Mouse (Mus musculus): ENCODE results near the gene Bfsp2.

The Bfsp2 gene

DNA sequence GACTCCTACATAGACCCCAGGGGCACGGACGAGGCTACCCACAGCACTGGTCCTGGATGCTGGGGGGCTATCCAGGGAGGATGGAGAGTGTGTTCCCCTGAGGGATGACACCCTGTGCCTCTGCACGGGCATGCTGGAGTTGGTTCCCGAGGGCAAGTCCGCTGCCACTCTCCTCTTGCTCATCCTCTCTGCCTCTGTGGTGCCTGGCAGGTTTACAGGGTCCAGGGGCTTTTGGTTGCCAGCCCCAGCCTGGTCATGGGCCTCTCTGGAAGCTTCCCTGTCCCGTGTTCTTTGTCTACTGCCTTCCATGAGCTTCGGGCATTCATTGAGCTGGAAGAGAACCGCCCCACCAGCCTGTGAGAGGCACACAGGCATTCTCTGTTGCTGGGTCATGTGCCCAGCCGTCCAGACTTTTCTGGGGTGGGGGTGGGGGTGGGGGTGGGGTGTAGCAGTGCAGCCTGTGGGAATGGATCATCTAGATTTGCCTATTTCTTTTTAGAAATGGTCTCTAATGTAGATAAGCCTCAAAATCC, at the start of gene Bfsp2:
Bfsp2 (minus strand) TSS at position 377 of the 533 bp plus-strand sequence.
- no peak for DNase-seq (ENCODE audit: low read depth, low spot score)
- Histone ChIP-seq H3K36me3 (ENCODE audit: control insufficient read depth, insufficient read depth, low read length, poor library complexity, severe bottlenecking) (no peaks in the 10 kb centered on the region), H3K27me3 (ENCODE audit: control insufficient read depth, insufficient read depth, low read length, poor library complexity, severe bottlenecking) (no peaks in the 10 kb centered on the region; the same call in 1 of the 2 replicates)

DNA sequence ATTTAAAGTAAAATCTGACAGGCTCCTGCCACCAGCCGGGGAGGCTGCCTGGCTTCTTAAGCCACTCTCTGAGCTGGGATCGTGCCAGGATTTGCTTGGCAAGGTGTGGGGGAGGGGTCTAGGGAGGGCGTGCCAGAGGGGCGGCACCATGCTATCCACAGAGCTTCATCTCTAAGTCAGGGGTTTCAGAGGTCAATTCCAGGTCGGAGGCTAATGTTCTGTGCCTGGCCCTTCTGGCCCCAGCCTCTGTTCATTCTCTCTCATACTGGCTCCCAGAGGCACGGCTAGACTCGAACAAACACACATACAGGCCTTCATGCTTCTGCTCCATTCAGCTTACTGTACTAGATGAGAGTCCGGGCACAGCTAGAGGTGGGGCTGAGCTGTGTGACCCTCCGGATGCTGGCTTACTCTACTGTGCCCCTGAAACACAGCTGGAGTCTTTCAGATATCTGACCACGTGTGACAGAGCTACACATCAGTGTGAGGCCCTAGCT, 44.9 kb upstream of the Bfsp2 start:
- Histone ChIP-seq H3K36me3 (ENCODE audit: control insufficient read depth, insufficient read depth, low read length, poor library complexity, severe bottlenecking) (no peaks in the 10 kb centered on the region), H3K27me3 (ENCODE audit: control insufficient read depth, insufficient read depth, low read length, poor library complexity, severe bottlenecking) (no peaks in the 10 kb centered on the region)
- no peak for DNase-seq (ENCODE audit: low read depth, low spot score)

DNA sequence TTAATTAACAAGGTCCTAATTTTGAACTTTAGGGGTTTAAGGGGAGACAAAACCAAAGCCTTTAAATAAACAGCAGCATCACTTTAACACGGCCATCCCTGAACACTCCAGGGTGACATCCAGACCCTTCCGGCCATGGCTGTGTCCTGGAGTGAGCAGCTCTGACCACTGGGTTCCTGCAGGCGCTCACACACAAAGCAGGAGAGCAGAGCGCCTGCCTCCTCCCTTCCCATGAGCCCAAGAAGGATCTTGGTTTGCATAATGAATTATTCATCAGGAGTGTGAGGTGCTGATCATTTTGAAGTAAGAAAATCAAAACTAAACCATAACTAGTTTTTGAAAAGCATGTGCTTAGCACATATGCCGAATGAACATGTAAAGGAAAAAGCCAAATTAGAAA, 44.4 kb upstream of the Bfsp2 start:
- no peaks in the 10 kb centered on the region for H3K36me3 ChIP-seq (ENCODE audit: control insufficient read depth, insufficient read depth, low read length, poor library complexity, severe bottlenecking)
- no peaks in the 10 kb centered on the region for H3K27me3 ChIP-seq (ENCODE audit: control insufficient read depth, insufficient read depth, low read length, poor library complexity, severe bottlenecking)
- no peak for DNase-seq (ENCODE audit: low read depth, low spot score)

DNA sequence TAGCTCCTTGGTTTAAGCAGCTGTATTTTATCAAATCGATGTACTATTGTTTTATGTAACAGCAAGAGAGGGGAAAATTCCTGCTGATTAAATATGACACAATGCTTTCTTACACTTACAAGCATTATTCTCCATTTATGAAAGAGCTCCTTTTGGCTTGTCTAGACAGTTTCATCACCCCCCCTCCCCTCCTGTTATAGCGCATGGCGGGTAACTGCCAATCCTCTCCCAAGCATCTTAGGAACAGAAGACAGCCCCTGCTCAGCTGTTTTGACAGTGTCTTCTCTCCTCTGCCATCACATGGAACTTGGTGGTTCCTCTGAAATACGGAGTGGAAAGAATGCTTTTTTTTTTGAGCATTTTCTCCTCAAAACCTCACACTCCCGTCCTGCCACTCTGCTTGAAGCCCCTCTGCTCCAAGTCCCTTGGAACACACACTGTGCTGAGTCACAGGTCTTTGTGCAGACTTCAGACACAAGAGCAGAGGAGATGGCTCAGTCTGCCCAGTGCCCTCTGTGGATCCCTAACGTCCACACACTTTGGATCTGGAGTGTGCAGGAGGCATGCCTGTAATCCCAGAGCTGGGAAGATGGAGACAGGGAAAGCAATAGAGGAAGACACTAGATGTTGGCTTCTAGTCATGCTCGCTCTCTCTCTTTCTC, 43.7 kb upstream of the Bfsp2 start:
- no peaks in the 10 kb centered on the region for H3K36me3 ChIP-seq (ENCODE audit: control insufficient read depth, insufficient read depth, low read length, poor library complexity, severe bottlenecking)
- no peak for DNase-seq (ENCODE audit: low read depth, low spot score)
- H3K27me3 ChIP-seq (ENCODE audit: control insufficient read depth, insufficient read depth, low read length, poor library complexity, severe bottlenecking): no peaks in the 10 kb centered on the region

DNA sequence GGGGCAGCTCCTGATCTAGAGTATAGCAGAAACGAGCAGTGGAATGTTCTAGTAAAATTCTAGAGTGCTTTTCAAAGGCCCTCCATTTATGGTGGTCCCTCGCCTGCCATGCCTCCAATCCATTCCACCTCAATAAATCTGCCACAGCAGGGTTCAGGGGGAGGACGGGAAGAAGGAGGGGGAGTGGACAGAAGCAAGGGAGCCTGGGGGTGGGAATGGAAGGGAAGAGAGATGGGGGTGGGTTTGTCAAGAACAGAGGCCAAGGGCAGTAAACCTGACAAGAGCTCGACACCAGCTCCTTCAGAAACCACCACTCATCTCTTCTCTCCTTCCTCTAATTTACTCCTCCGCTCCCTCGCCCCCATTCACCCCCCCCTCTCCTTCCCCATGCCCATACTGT, 42.8 kb upstream of the Bfsp2 start:
- DNase-seq (ENCODE audit: low read depth, low spot score): no peak
- Histone ChIP-seq H3K36me3 (ENCODE audit: control insufficient read depth, insufficient read depth, low read length, poor library complexity, severe bottlenecking) (no peaks in the 10 kb centered on the region), H3K27me3 (ENCODE audit: control insufficient read depth, insufficient read depth, low read length, poor library complexity, severe bottlenecking) (no peaks in the 10 kb centered on the region)

DNA sequence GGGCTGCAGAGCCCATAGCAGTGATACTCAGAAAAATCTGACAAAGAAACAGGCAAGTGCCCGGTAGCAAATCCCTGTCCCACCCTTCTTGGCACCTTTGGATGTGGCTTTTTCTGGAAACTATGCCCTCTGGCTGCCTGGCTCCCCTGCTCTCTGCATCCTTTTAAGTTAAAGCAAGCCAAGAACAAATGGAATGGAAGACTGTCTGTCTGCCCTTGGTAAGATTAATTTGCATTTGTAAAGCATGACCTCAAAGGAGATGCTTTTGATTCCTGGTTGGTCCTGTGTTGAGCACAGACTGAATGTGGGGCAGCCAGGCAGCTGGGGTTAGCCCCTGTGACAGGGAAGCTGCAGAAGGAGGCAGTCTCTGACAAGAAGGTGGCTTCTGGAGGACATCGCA, 33.7 kb upstream of the Bfsp2 start:
- DNase-seq (ENCODE audit: low read depth, low spot score): no peak
- Histone ChIP-seq H3K36me3 (ENCODE audit: control insufficient read depth, insufficient read depth, low read length, poor library complexity, severe bottlenecking) (no peaks in the 10 kb centered on the region), H3K27me3 (ENCODE audit: control insufficient read depth, insufficient read depth, low read length, poor library complexity, severe bottlenecking) (no peaks in the 10 kb centered on the region)

DNA sequence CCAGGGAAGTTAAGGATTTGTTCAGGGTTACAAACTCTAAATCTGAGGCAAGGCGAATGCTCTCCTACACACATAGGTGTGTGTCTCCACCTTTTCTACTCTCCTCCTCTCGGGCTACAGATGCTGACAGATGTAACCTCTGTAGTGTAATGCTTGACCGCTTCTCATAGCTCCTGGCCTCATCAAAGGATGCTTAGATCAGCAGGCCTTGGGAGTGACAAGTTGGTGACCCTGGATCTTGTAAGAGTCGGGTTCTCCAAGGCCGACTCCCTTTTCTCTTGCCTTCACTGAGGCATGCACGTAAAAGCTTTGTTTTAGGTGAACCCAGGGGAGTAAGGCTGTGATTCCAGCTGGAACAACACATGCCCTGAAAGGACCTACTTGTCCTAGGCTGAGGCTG, 32.0 kb upstream of the Bfsp2 start:
- Histone ChIP-seq H3K27me3 (ENCODE audit: control insufficient read depth, insufficient read depth, low read length, poor library complexity, severe bottlenecking) (no peaks in the 10 kb centered on the region), H3K36me3 (ENCODE audit: control insufficient read depth, insufficient read depth, low read length, poor library complexity, severe bottlenecking) (no peaks in the 10 kb centered on the region)
- no peak for DNase-seq (ENCODE audit: low read depth, low spot score)

DNA sequence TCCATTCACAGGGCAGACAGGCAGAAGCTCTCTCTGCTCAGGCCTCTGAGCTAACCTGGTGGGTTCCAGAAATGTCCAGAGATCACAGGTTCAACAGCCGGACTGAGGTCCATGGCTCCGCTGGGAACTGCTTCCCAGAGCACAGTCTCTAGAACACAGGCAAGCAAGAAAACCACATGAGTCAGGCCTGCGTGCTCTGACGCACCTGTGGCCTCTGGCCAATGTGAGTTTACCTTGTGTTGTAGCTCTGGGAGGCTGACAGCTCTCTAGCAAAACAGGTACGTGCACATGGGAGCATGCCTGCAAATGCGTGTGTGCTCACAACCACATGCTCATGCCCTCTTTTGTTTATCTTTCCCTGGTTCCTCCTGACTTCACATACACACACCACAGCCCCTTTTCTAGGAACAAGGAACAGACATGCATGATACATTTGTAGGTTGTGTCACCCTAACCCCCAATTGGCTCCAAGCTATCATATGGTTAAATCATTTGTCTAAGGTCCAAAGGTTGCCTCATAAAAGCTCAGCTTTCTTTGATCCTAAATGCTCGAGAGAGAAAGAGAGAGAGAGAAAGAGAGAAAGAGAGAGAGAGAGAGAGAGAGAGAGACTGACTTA, 26.9 kb upstream of the Bfsp2 start:
- no peaks in the 10 kb centered on the region for H3K36me3 ChIP-seq (ENCODE audit: control insufficient read depth, insufficient read depth, low read length, poor library complexity, severe bottlenecking)
- DNase-seq (ENCODE audit: low read depth, low spot score): no peak
- no peaks in the 10 kb centered on the region for H3K27me3 ChIP-seq (ENCODE audit: control insufficient read depth, insufficient read depth, low read length, poor library complexity, severe bottlenecking)

DNA sequence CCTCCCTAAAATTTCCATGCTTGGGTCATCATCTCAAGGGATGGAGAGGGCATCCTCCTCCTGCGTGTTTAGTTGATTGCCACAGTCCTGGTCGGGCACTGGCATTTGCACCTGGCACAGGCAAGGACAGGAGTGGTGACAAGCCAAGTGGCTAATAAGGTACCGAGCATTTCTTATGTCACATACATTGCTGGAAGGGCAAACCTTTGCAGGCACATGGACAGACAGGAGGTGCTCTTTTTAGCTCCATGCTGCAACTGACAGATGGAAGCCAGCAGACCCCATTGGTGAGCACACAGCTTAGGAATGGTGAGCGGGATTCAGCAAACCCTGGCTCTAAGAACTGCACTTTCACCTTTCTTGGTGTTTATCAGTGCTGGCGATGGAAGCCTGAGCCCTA, 24.8 kb upstream of the Bfsp2 start:
- no peaks in the 10 kb centered on the region for H3K27me3 ChIP-seq (ENCODE audit: control insufficient read depth, insufficient read depth, low read length, poor library complexity, severe bottlenecking)
- no peaks in the 10 kb centered on the region for H3K36me3 ChIP-seq (ENCODE audit: control insufficient read depth, insufficient read depth, low read length, poor library complexity, severe bottlenecking)
- no peak for DNase-seq (ENCODE audit: low read depth, low spot score)

DNA sequence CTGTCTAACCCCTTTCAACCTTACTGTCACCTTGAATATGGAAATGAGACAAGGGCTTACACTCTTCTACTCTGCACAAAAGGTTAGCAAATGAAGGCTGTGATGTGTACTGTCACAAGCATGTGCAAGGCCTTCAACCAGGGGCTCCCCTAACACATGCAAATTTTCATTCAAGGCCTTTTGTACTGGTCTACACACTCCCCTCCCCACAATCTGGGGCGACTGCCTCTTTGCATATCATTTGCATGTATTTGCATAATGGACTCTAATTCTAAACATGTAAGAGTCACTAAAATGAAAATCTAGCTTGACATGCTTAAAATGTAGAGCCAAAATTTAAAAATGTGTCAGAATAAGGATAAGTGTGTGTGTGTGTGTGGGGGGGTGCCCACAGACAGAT, 24.4 kb upstream of the Bfsp2 start:
- no peaks in the 10 kb centered on the region for H3K36me3 ChIP-seq (ENCODE audit: control insufficient read depth, insufficient read depth, low read length, poor library complexity, severe bottlenecking)
- no peaks in the 10 kb centered on the region for H3K27me3 ChIP-seq (ENCODE audit: control insufficient read depth, insufficient read depth, low read length, poor library complexity, severe bottlenecking)
- DNase-seq (ENCODE audit: low read depth, low spot score): no peak

DNA sequence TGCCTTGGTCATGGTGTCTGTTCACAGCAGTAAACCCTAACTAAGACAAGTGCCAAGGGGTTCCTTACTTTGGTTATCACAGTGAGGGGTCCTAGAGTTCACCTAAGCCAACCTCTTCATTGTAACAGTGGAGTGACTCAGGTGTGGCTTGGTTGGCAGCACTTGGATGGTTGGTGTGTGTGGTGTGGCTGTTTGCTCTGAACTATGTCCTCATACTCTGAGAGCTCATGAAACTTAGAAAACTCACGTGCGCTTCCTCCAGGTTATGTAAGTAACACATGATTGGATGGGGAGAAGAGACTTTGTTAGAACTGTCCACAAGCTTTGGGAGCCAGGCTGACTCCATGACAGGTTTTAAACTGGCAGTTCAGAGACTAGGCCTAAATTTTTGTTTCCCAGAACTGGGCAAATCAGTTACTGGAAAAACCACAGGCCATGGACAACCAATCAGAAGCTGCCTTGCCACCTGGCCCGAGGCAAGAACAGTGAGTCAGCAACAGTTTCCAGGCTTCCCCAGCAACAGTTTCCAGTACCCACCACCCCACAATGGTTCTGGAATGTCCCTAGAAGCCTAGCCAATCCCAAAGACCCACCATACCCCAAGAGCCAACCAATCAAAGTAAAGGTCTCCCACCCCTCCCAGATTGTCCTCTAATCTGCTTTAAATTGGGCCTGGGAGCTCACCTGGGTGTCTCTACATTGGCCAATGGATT, 23.5 kb upstream of the Bfsp2 start:
- Histone ChIP-seq H3K36me3 (ENCODE audit: control insufficient read depth, insufficient read depth, low read length, poor library complexity, severe bottlenecking) (no peaks in the 10 kb centered on the region), H3K27me3 (ENCODE audit: control insufficient read depth, insufficient read depth, low read length, poor library complexity, severe bottlenecking) (no peaks in the 10 kb centered on the region)
- DNase-seq (ENCODE audit: low read depth, low spot score): no peak

DNA sequence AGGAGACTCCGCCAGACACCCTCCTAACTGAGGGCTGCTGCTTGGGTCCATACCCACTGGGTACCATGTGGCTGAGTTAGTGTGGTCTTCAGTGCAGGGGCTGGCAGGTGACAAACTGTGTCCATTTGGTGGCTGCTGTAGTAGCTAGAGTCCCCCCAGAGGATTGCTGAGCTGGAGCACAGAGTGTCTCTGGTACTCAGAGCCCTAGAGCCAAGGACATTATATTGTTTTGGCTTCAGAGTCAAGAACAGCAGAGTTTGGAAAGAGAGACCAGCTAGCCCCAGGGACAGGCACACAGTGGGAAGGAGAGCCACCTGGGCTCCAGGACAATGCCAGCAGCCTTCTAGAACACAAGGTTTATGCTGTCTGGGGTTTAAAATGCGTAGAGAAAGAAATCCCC, 22.4 kb upstream of the Bfsp2 start:
- no peak for DNase-seq (ENCODE audit: low read depth, low spot score)
- H3K36me3 ChIP-seq (ENCODE audit: control insufficient read depth, insufficient read depth, low read length, poor library complexity, severe bottlenecking): no peaks in the 10 kb centered on the region
- H3K27me3 ChIP-seq (ENCODE audit: control insufficient read depth, insufficient read depth, low read length, poor library complexity, severe bottlenecking): no peaks in the 10 kb centered on the region

DNA sequence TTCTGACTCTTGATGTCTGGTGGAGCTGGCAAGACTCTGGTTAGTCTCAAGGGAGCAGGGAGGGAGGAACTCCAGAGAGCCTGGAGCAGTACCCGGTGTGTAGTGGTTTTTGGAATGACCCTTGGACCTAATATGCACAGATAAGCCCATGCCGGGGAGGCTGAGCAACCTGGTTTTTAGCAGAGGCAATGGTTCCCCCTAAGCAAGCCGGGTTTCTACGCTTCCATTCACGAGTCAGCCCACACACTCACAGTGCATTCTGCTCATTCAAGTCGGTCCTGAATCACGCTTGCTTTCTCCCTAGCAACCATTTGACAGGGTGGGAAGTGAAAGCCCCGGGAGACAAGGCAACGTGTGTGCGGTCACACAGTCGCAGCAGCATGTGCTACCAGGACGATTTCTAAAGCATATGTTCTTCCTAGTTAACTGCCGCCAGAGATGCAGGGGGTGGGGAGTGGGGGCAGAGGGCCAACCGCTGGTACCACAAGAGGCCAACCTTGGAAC, 21.7 kb upstream of the Bfsp2 start:
- no peaks in the 10 kb centered on the region for H3K27me3 ChIP-seq (ENCODE audit: control insufficient read depth, insufficient read depth, low read length, poor library complexity, severe bottlenecking)
- peak; percentile 31 for DNase-seq (ENCODE audit: low read depth, low spot score)
- no peaks in the 10 kb centered on the region for H3K36me3 ChIP-seq (ENCODE audit: control insufficient read depth, insufficient read depth, low read length, poor library complexity, severe bottlenecking)

DNA sequence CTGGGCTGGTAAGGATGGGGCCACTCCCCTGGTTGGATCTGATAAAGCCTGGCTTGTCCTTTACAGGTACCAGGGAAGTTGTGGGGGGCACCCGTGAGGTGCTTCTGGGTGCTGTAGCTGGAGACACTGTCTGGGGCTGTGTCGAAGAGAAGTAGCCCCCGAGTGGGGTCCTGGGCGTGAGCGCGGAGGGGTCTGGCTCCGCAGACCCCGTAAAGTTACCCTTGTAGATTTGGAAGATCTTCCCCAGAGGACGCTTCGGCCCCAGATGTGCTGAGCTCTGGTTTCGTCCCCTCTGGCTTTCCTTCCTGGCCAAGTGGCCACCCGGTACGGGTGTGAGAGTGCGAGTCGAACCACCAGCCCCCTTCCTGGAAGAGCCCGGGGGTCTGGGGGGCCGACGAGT, 19.1 kb upstream of the Bfsp2 start:
- no peaks in the 10 kb centered on the region for H3K27me3 ChIP-seq (ENCODE audit: control insufficient read depth, insufficient read depth, low read length, poor library complexity, severe bottlenecking)
- DNase-seq (ENCODE audit: low read depth, low spot score): no peak
- no peaks in the 10 kb centered on the region for H3K36me3 ChIP-seq (ENCODE audit: control insufficient read depth, insufficient read depth, low read length, poor library complexity, severe bottlenecking)

DNA sequence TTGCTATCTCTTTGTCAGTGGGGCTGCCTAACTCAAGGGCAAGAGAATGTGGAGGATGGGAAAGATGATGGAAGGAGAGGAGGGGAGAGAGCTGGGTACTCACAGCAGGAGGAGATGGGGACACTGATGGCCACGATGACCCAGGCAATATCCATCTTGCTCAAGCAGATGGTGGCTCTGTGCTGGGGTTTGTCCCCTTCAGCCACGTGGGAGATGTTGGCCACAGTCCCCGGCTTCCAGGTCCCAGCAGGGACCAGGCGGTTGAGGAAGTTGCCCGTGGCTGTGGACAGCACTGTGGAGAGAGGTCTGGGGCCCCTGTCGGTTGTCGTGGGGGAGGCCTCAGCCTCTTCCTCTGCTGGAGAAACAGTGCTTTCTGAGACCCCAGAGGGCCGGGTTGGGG, 18.5 kb upstream of the Bfsp2 start:
- DNase-seq (ENCODE audit: low read depth, low spot score): no peak
- Histone ChIP-seq H3K36me3 (ENCODE audit: control insufficient read depth, insufficient read depth, low read length, poor library complexity, severe bottlenecking) (no peaks in the 10 kb centered on the region), H3K27me3 (ENCODE audit: control insufficient read depth, insufficient read depth, low read length, poor library complexity, severe bottlenecking) (no peaks in the 10 kb centered on the region)
